Mouse (Mus musculus) lung, adult 2 months (tissue): ENCODE measurements around the gene Tectb. TPM values are rescaled to one million over a fixed set of nuclear protein-coding genes. Genes with fewer than 3 reads are reported as not detected.
A peak's percentile ranks its signal among the peaks of the same experiment; 100 is the strongest.

ENCODE experiments used
- DNase-seq: peaks from one replicate; pipeline ENCODE4 v3.0.0; 2022
- H3K4me1 ChIP-seq: fragments of 200-500 bp; 2 replicates; pipeline ENCODE4 v1.6.1; 2011; ENCODE audit warnings: low read length; ENCODE audit not compliant: control insufficient read depth, insufficient read depth
- H3K4me3 ChIP-seq: fragments of 200-500 bp; replicated peaks from 2 replicates; pipeline ENCODE3; 2011; ENCODE audit warnings: low read depth, mild to moderate bottlenecking, control low read depth, low read length; ENCODE audit errors: extremely low read depth
- CTCF ChIP-seq: fragments of 200-500 bp; IDR thresholded peaks from 2 replicates; pipeline ENCODE4 v1.5.1; 2011; ENCODE audit warnings: mild to moderate bottlenecking, low read length, control low read depth; ENCODE audit not compliant: insufficient read depth
- POLR2A ChIP-seq: fragments of 200-500 bp; IDR thresholded peaks from 2 replicates; pipeline ENCODE4 v1.6.1; 2011; ENCODE audit warnings: low read depth, mild to moderate bottlenecking, control low read depth, low read length, borderline replicate concordance; ENCODE audit errors: extremely low read depth
- WGBS: fragments of 180-500 bp; shearing (Covaris S2); methylation state at CpG from one replicate; pipeline ENCODE4 v1.1.7; 2018; 5-methylcytosine and 5-hydroxymethylcytosine counted together
- polyA plus RNA-seq: library from polyadenylated mRNA; depleted of rRNA; stranded (reverse); fragments of >200 nt; gene quantifications from 2 replicates; pipeline ENCODE4 v1.2.3, GENCODE M21; 2012

Tectb gene
- polyA plus RNA-seq, 1 experiment, result 0.32 TPM

DNA sequence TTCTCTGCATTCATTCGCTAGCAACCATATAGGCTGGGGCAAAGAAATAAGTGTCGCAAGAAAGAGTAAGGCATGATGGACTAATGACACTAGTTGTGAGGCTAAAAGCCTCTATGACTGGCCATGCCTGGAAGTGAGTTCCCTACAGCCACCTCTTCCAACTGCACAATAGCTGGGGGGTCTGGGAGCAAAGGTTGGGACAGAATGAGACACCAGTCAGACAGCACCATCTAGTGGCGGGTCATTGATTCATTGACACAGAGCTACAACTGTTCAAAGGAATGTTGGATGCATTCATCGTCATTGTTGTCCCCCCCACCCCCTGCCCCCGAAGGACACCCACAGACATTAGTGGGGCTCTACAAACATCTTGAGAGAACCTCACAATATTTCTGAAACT, 17.8 kb downstream of the Tectb start:
- 28% methylated on average over 5 of the region's 5 CpGs for WGBS
- peak; percentile 54 for DNase-seq
- no peak for TF ChIP-seq POLR2A
- peak; percentile 74 for TF ChIP-seq CTCF
- H3K4me3 ChIP-seq, result no peak overlapping the region
- H3K4me1 ChIP-seq, result peaks cover 7% of the 10 kb centered on the region; the same call in 1 of the 2 replicates

DNA sequence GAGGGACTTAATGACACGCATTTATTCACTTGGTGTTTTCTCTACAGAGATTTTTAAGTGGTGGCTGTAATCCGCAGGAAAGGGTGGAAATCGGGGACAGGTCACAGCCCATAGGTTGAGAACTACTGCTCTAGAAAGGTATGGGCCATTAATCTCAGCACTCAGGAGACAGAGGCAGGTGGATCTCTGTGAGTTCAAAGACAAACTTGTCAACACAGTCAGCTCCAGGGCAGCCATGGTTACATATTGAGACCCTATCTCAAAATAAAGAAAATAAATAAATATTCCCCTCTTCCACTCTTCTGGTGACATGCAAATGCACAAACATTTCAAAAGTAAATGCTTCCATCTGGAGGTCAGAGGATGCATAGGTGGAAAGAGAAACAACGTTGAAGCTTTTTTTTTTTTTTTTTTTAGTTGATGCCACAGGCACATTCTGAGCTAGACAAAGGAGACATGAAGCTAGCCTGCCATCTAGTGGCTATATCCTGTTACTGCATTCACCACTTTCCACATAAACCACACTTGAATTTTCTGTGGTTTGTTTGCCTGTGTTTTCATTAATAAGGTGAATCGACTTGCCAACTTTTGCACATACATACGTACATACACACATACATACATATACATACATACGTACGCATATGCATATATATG, 26.1 kb downstream of the Tectb start:
- Histone ChIP-seq H3K4me3 (no peak overlapping the region), H3K4me1 (no peaks in the 10 kb centered on the region)
- TF ChIP-seq CTCF (peak; percentile 28; the same call in 1 of the 2 replicates), POLR2A (no peak)
- DNase-seq, result no peak
- WGBS, result 35% methylated on average over 8 of the region's 8 CpGs

DNA sequence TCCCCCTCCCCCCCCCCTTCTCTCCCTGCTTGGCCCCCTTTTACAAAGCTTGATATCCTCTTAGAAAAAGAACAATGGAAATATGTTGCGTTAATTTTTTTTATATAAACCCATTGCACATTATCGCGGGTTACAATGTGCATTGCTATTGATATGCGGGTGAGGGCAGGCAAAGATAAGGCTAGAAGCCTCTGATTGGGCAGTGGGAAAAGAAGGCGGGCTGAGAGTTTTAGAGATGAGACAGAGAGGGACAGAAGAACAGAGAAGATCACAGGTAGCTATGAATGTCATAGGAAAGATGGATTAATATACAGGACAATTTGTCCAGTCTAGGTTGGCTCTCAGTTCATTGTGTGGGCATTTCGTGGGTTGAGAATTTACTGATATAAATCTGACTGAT, 26.7 kb downstream of the Tectb start:
- 54% methylated on average over 6 of the region's 6 CpGs for whole genome bisulfite sequencing
- TF ChIP-seq CTCF (no peak), POLR2A (no peak)

DNA sequence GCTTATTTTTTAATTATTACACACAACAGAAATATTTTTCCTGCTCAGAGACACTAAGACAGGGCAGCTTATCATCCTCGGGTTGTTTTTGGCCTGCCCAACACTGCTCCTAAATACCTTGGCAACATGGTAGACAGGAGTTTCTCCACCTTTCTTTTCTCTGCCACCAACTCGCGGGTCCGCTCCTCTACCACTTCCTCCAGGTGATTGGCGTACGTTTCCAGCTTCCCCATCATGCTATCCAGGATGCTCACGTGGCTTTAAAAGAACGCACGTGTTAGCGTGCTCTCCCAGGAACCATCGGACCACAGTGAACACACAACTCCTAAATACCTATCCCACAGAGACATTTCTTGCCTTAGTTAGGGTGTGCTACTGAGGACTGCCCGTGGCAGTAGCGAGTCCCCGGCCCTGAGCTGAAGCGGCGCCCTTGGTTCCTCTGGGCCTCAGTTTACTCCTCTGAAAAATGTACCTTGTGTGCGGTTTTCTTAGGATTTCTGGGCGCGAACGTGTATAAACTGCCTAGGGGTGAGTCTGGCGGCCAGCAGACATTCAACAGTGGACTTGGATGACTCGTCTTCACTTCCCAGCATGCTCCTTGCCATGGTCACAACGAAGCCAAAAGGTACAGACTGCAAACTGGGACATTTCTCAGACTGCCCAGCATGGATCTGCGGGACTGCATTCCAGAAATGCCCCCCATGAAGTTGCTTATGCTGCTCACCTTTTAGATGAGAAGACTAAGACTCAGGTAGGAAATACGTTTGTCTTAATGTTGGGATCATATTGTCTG, 27.4 kb downstream of the Tectb start:
- H3K4me3 ChIP-seq, result no peak overlapping the region
- H3K4me1 ChIP-seq, result peaks cover 2% of the 10 kb centered on the region; the same call in 1 of the 2 replicates
- DNase-seq, result no peak
- WGBS, result 56% methylated on average over 25 of the region's 25 CpGs
- TF ChIP-seq POLR2A (no peak), CTCF (no peak)

More for the DNA sequence above, 26.7 kb downstream of the Tectb start:
- no peak overlapping the region for H3K4me3 ChIP-seq
- DNase-seq, result no peak
- no peaks in the 10 kb centered on the region for H3K4me1 ChIP-seq

DNA sequence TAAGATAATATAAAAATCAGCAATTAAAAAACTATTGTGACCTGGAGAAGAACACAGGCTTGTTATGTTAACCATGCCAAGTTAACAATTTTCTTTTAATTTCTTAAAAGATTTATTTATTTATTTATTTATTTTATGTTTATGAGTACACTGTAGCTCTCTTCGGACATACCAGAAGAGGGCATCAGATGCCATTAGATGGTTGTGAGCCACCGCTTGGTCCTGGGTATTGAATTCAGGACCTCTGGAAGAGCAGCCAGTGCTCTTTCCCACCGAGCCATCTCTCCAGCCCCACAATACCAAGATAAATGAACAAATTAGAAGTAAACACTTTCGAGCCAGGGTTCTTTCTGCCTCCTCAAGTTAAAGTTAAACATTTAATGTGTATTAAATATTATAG, 28.1 kb downstream of the Tectb start:
- H3K4me3 ChIP-seq, result no peak overlapping the region
- WGBS, result 55% methylated on average over 4 of the region's 4 CpGs
- DNase-seq, result no peak
- TF ChIP-seq POLR2A (no peak), CTCF (no peak)
- peaks cover 2% of the 10 kb centered on the region; the same call in 1 of the 2 replicates for H3K4me1 ChIP-seq

DNA sequence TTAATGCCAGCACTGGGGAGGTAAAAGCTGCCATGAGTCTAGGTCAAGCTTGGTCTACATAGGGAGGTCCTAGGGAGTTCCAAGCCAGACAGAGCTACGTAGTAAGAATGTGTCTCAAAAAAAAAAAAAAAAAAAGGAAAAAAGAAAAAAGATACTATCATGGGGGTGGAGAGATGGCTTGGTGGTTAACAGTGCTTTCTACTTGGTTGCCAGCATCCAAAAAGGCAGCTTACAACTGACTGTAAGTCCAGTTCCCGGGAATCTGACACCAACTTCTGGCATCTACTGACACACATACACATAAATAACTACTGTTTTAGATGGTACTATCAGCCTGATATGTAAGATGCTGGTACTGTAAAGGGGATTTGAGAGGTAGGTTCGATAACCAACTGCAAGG, 28.6 kb downstream of the Tectb start:
- Histone ChIP-seq H3K4me1 (peaks cover 2% of the 10 kb centered on the region; the same call in 1 of the 2 replicates), H3K4me3 (no peak overlapping the region)
- WGBS, result 75% methylated on average over 3 of the region's 3 CpGs
- TF ChIP-seq CTCF (no peak), POLR2A (no peak)
- no peak for DNase-seq

DNA sequence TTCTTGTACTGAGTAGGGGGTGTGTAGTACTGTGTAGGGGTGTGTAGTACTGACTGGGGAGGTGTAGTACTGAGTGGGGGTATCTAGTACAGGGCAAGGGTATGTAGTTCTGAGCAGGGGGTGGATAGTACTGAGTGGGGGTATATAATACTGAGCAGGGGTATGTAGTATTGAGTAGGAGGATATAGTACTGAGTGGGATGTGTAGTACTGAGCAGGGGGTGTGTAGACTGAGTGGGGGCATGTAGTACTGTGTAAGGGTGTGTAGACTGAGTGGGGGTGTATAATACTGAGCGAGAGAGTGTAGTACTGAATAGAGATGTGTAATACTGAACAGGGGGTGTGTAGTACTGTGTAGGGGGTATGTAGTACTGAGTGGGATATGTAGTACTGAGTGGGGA, 31.2 kb downstream of the Tectb start:
- Histone ChIP-seq H3K4me1 (peaks cover 2% of the 10 kb centered on the region; the same call in 1 of the 2 replicates), H3K4me3 (no peak overlapping the region)
- whole genome bisulfite sequencing, result 87% methylated on average over 1 of the region's 1 CpGs
- no peak for TF ChIP-seq POLR2A
- no peak for TF ChIP-seq CTCF
- DNase-seq, result no peak

DNA sequence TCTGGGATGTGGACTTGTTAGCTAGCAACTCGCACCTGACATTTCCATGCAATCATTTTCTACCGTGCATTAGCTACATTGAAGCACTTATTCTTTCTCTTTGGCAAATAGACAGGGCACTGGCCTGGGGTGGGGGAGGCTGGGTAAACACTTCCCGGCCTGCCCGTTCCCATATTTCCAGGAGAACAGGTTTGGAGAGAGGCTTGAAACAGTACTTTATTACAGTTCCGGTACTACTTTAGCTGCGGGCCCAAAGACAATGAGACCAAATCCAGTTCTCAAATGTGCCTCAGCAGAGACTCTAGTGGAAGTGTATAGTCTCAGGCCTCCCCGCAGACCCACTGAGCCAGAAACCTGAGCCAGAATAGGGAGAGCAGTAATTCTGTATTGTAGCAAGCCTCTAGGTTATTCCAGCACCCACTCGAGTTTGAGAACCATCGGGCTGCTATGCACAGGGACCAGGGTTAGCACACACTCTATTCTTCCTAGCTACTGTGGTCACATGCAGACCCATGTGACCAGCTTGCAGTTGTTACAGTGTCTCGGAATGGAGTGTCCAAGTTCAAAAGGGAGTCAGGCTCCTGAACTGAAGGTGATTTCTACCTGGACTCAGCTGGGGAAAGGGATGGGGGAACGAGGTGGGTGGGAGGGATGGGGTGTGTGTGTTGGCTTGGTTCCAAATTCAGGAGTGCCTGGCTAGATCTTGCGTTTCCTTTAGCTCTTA, 33.2 kb downstream of the Tectb start:
- WGBS, result 63% methylated on average over 12 of the region's 12 CpGs
- peaks cover 7% of the 10 kb centered on the region for H3K4me1 ChIP-seq
- TF ChIP-seq POLR2A (no peak), CTCF (no peak)
- H3K4me3 ChIP-seq, result no peak overlapping the region
- DNase-seq, result peak; percentile 52

DNA sequence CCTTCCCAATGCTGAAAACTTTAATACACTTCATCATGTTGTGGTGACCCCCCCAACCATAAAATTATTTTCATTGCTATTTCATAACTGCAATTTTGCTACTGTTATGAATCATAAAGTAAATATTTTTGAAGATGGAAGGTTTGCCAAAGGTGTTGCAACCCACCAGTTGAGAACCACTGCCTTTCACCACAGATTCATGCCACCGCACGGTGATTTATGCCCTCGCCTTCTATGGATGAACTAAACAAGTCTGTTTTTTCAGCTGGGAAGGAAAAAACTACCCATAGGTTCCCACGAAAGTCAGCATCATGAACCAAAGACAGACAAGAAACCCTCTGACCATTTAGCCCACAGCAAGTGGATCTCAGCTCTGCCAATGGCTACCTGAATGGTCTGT, 36.3 kb downstream of the Tectb start:
- peaks cover 9% of the 10 kb centered on the region for H3K4me1 ChIP-seq
- no peak overlapping the region for H3K4me3 ChIP-seq
- DNase-seq, result no peak
- WGBS, result 65% methylated on average over 4 of the region's 4 CpGs
- TF ChIP-seq CTCF (no peak), POLR2A (no peak)
